Mouse (Mus musculus) hindbrain, postnatal 0 days (tissue): ENCODE measurements at regions not wholly inside any gene's neighbourhood (a gene's known extent, or its start where the extent isn't known, plus 50 kb on each side); places are given as distances from the start of the nearest gene placed in this dataset.

Experiments
- ATAC-seq: fragments of 200-750 bp; cut with Nextera tagmentation; 2 replicates; pipeline ENCODE4 v1.8.0; 2017; ENCODE audit warnings: mild to moderate bottlenecking, moderate TSS enrichment, moderate library complexity
- DNase-seq: peaks from one replicate; pipeline ENCODE4 v3.0.0-alpha.2; 2015; ENCODE audit warnings: low spot score
- H3K27ac ChIP-seq: fragments of 300-500 bp; sonication (generic); 2 replicates; pipeline ENCODE4 v1.5.1; 2014; ENCODE audit warnings: mild to moderate bottlenecking
- H3K27me3 ChIP-seq: fragments of 300-500 bp; sonication (generic); 2 replicates; pipeline ENCODE4 v1.6.1; 2014; ENCODE audit warnings: low read length, mixed read lengths; ENCODE audit not compliant: insufficient read depth
- H3K36me3 ChIP-seq: fragments of 300-500 bp; sonication (generic); 2 replicates; pipeline ENCODE4 v1.6.1; 2014; ENCODE audit warnings: low read length, mixed read lengths; ENCODE audit not compliant: insufficient read depth
- H3K4me1 ChIP-seq: fragments of 300-500 bp; sonication (generic); 2 replicates; pipeline ENCODE4 v1.6.1; 2014; ENCODE audit warnings: antibody characterized with exemption, low read length, mixed read lengths; ENCODE audit not compliant: insufficient read depth
- H3K4me2 ChIP-seq: fragments of 300-500 bp; sonication (generic); 2 replicates; pipeline ENCODE4 v1.6.1; 2014; ENCODE audit warnings: low read depth, mild to moderate bottlenecking, low read length, moderate library complexity, mixed read lengths
- H3K4me3 ChIP-seq: fragments of 300-500 bp; sonication (generic); 2 replicates; pipeline ENCODE4 v1.5.1; 2014; ENCODE audit warnings: low read length
- H3K9ac ChIP-seq: fragments of 300-500 bp; sonication (generic); replicated peaks from 2 replicates; pipeline ENCODE4 v1.6.1; 2014; ENCODE audit warnings: mild to moderate bottlenecking, low read length, moderate library complexity, mixed read lengths
- H3K9me3 ChIP-seq: fragments of 300-500 bp; sonication (generic); 2 replicates; pipeline ENCODE4 v1.6.1; 2016; ENCODE audit warnings: low read length, mixed read lengths
- CTCF ChIP-seq: IDR thresholded peaks from 2 replicates; pipeline ENCODE4 v1.5.1; 2016; ENCODE audit warnings: antibody characterized with exemption, control low read depth, low read depth
- WGBS: fragments of 180-500 bp; shearing (Covaris S2); extraction: QIAGEN DNeasy Blood & Tissue Kit; methylation state at CpG from one replicate; pipeline ENCODE4 v1.1.7; 2014; 5-methylcytosine and 5-hydroxymethylcytosine counted together

DNA sequence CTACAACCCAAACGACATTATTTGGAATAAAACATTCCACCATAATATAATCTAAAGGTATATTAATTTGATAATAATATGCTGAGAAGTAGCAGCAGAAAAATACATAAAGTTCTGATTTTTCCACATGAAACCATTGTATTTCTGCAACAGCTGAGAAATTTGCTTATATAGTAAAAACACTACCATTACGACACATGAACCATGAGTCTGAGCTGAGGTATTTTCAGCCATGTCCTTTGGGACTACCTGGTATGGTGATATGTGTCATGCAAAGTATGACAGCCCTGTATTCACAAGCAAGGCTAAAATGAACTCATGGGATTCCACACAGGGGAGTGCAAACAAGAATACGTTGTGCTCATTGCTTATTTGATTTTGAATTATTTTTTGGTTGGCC lies 311.7 kb downstream of the Otol1 start:
- DNase-seq (no peak), ATAC-seq (no peak)
- Histone ChIP-seq H3K4me1 (no peaks in the 10 kb centered on the region), H3K27me3 (no peaks in the 10 kb centered on the region), H3K4me2 (no peak overlapping the region), H3K4me3 (no peak overlapping the region), H3K36me3 (no peaks in the 10 kb centered on the region), H3K9me3 (no peaks in the 10 kb centered on the region), H3K27ac (no peak overlapping the region), H3K9ac (no peak overlapping the region)
- 87% methylated on average over 3 of the region's 3 CpGs for WGBS
- TF ChIP-seq CTCF: no peak

DNA sequence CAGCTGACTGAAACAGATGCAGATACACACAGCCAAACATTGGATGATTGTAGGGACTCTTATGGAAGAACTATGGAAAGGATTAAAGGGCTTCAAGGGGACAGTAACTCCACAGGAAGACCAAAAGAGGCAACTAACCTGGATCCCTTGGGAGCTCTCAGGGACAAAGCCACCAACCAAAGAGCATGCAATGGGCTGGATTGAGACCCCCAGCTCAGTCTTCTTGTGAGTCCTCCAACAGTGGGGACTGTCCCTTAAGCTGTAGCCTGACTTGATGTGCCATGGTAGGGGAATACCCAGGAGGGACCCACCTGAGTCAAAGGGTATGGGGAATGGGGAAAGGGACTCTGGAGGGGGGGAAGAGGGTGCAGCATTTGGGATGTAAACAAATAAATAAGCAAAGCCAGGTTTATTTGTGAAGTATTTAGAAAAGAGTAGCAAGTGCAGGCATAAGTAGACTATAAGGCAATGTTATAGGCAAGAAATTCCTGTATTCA lies 313.8 kb downstream of the Otol1 start:
- ATAC-seq (no peak), DNase-seq (no peak)
- Histone ChIP-seq H3K9me3 (no peaks in the 10 kb centered on the region), H3K27ac (no peak overlapping the region), H3K27me3 (no peaks in the 10 kb centered on the region), H3K4me2 (no peak overlapping the region), H3K4me1 (no peaks in the 10 kb centered on the region), H3K4me3 (no peak overlapping the region), H3K9ac (no peak overlapping the region), H3K36me3 (no peaks in the 10 kb centered on the region)
- TF ChIP-seq CTCF: no peak

- Histone ChIP-seq H3K27ac (no peak overlapping the region), H3K4me2 (no peak overlapping the region), H3K4me1 (no peaks in the 10 kb centered on the region), H3K27me3 (no peaks in the 10 kb centered on the region), H3K4me3 (no peak overlapping the region), H3K9ac (no peak overlapping the region), H3K36me3 (no peaks in the 10 kb centered on the region), H3K9me3 (no peaks in the 10 kb centered on the region)
- no peak for TF ChIP-seq CTCF
- ATAC-seq (peak; percentile 70), DNase-seq (peak; percentile 67)
- 68% methylated on average over 2 of the region's 2 CpGs for WGBS
These were observed 317.3 kb downstream of the Otol1 start for GRCm38 (mm10) chr3:70324692-70325091.
